Mouse (Mus musculus) cortical plate, adult 2 months (tissue): ENCODE data around the gene Cpeb3.

Source experiments
- CTCF ChIP-seq: fragments of 200-500 bp; IDR thresholded peaks from 2 replicates; pipeline ENCODE4 v1.5.1; 2011; ENCODE audit warnings: mild to moderate bottlenecking, control low read depth, low read length; ENCODE audit not compliant: insufficient read depth; ENCODE audit errors: extremely low read depth
- POLR2A ChIP-seq: fragments of 200-500 bp; IDR thresholded peaks from 2 replicates; pipeline ENCODE4 v1.6.1; 2011; ENCODE audit warnings: mild to moderate bottlenecking, low read length, control low read depth; ENCODE audit not compliant: insufficient read depth; ENCODE audit errors: extremely low read depth

GRCm38 (mm10) chr19:37076646-37077045 lies 131.8 kb downstream of the Cpeb3 start:
- TF ChIP-seq POLR2A = no peak
- TF ChIP-seq CTCF = no peak
